Mouse (Mus musculus) MEL-GATA-1-ER (cell line): ENCODE data around the gene Mtmr3.
A peak's percentile ranks its signal among the peaks of the same experiment; 100 is the strongest.

Experiments
- DNase-seq: peaks from one replicate; pipeline ENCODE4 v3.0.0-alpha.2; 2012; ENCODE audit warnings: low read depth; ENCODE audit errors: extremely low read depth

The Mtmr3 gene

GRCm38 (mm10) chr11:4527132-4527531 is 67.5 kb downstream of the Mtmr3 start:
- peak; percentile 31 for DNase-seq

GRCm38 (mm10) chr11:4522142-4522664 is 72.5 kb downstream of the Mtmr3 start:
- no peak for DNase-seq

- no peak for DNase-seq
Measured at GRCm38 (mm10) chr11:4518981-4519380, 75.7 kb downstream of the Mtmr3 start.

- no peak for DNase-seq
Measured at GRCm38 (mm10) chr11:4507421-4507820, 87.2 kb downstream of the Mtmr3 start.

GRCm38 (mm10) chr11:4506486-4506885 is 88.2 kb downstream of the Mtmr3 start:
- DNase-seq, result no peak

GRCm38 (mm10) chr11:4502206-4502605 is 92.5 kb downstream of the Mtmr3 start:
- DNase-seq, result no peak

- DNase-seq, result no peak
Measured at GRCm38 (mm10) chr11:4500826-4501225, 93.8 kb downstream of the Mtmr3 start.

GRCm38 (mm10) chr11:4500261-4500660 is 94.4 kb downstream of the Mtmr3 start:
- no peak for DNase-seq

- no peak for DNase-seq
Measured at GRCm38 (mm10) chr11:4499456-4499855, 95.2 kb downstream of the Mtmr3 start.

- DNase-seq, result no peak
Measured at GRCm38 (mm10) chr11:4498774-4499173, 95.9 kb downstream of the Mtmr3 start.

- no peak for DNase-seq
Measured at GRCm38 (mm10) chr11:4497501-4498118, 97.1 kb downstream of the Mtmr3 start.

- DNase-seq, result no peak
Measured at GRCm38 (mm10) chr11:4495021-4495540, 99.6 kb downstream of the Mtmr3 start.

GRCm38 (mm10) chr11:4489207-4489606 is 105.5 kb downstream of the Mtmr3 start:
- no peak for DNase-seq

GRCm38 (mm10) chr11:4488798-4489197 is 105.9 kb downstream of the Mtmr3 start:
- DNase-seq, result no peak

- DNase-seq, result no peak
Measured at GRCm38 (mm10) chr11:4488367-4488766, 106.3 kb downstream of the Mtmr3 start.

GRCm38 (mm10) chr11:4487401-4487965 is 107.2 kb downstream of the Mtmr3 start:
- no peak for DNase-seq

GRCm38 (mm10) chr11:4484541-4484940 is 110.1 kb downstream of the Mtmr3 start:
- DNase-seq, result no peak

- no peak for DNase-seq
Measured at GRCm38 (mm10) chr11:4482641-4483040, 112.0 kb downstream of the Mtmr3 start.

- DNase-seq, result no peak
Measured at GRCm38 (mm10) chr11:4476184-4476697, 118.4 kb downstream of the Mtmr3 start.

GRCm38 (mm10) chr11:4472464-4473179 is 122.0 kb downstream of the Mtmr3 start:
- no peak for DNase-seq

GRCm38 (mm10) chr11:4471734-4472133 is 122.9 kb downstream of the Mtmr3 start:
- DNase-seq, result no peak

- DNase-seq, result no peak
Measured at GRCm38 (mm10) chr11:4471251-4471650, 123.4 kb downstream of the Mtmr3 start.
